Mouse (Mus musculus) mesoderm, embryonic 11.5 days (tissue): ENCODE data around the gene Comtd1.

Experiments used
- DNase-seq: peaks from one replicate; pipeline ENCODE4 v3.0.0-alpha.2; 2012; ENCODE audit warnings: low read depth, low spot score

Comtd1 gene

DNA sequence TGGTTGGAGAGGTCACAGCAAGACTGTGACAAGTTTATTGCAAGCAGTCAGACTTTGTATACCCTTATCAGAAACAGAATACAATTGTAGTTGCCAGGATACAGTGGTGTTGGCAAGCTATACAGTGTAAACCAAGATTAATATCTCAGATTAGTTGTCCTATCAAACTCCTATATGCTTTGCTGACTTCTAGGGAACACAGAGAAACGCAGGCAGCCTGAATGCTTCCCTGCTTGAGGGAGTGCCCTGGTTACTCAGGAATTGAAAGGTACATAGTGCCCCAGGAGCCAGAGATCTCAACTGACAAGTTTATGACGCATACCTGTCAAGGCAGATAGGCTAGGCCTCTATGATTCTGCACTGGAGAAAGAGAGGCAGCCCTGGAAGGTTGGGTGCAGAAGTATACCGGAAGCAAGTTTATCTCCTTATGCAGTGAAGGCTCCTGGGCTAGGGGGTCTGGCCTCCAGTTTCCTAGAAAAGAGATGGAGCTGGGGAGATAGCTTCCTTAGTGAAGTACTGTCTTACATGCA is 42.1 kb downstream of the Comtd1 start:
- no peak for DNase-seq

DNA sequence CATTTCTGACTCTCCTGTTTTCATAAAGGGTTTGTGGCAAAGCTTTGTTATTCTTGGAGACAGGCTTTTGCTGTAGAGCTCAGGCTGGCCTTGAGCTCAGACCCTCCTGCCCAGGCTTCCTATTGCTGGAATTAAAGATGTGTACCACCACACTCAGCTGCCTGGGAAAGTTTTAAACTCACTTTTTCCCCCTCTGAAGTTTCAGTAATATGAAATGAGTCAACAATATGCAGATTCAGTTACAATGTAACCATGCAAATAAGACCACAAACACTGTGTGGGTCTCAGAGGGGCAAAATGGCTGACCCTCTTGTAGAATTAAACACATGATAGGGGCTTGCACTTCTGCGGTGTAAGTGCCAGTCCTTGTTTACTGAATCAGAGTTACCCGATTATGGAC is 42.6 kb downstream of the Comtd1 start:
- no peak for DNase-seq

DNA sequence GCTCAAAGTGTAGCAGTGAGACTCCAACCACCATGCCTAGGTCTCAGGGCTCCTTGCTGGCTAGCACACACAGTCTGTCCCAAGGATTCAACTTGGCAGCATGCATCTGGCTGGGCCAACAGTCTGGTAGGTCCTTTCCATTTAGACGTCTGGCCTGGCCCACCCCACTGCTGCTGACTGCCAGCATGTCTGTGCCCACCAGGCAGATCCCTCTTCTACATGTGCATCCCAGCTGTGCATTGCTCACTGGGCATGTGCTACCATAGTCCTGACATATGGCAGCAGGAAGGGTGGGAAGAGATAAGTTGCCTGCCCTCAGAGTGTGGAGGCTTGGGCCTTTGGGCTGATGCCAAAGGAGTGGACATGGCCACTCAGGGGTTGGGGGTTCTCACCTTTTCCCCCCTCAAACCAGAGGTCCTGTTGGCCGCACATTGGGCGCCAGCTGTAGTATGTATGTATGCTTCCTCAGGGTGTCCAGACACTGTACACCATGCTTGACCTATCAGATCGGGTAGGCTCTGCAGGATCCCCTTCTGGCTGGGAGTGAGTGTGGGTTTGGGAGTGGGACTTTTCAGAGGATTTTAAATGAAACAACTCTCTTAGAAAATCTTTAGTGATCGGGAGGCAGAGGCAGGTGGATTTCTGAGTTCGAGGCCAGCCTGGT is 46.1 kb downstream of the Comtd1 start:
- DNase-seq, result no peak

DNA sequence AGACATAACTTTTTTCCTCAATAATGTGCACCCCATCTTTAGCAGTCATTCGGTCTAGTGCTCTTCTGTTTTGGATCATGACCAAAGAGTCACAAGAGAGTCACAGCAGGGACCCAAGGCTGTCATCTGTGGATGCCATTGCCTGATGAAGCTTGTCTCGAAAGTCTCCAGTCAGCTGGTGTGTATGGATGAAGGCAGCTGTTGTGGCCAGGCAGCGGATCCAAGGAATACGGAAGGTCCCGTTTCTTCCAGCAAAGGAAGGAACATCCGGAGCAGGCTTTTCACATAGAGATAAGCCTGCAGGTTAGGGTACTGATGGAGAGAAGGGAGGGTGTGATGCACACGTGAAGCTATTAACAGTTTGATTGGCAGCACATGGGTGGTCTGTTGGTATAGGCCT is 47.2 kb downstream of the Comtd1 start:
- no peak for DNase-seq

DNA sequence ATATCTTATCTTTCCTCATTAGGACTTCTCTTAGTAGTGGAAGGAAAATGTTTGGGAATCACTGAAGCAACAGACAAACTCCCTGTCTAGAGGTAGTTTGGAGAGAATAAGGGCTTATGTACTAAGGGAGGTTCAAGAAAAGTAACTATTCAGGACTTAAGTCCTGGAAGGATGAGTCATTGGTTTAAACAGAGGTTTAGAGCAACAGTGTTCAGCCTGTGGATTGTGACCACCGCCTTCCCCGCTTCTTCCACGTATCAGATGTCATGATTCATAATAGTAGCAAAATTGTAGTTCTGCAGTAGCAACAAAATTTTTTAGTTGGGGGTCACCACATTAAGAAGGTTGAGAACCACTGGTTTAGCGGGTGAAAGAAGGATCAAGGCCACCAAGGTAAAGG is 48.1 kb downstream of the Comtd1 start:
- no peak for DNase-seq
